Mouse (Mus musculus) thymus, postnatal 10 days (tissue): ENCODE measurements around the gene Cdk5r1.
"Not testable (repeated sequence)": the region's sequence is repeated elsewhere in the genome, so short reads cannot be mapped to it uniquely, and the experiment has no call there.

Experiments
- DNase-seq, 2 experiments: peaks; one replicate each; pipeline ENCODE4 v3.0.0; 2021; ENCODE audit warnings: low spot score in 2 of 2

The Cdk5r1 gene

GRCm38 (mm10) chr11:80476222-80477189 lies at the start of gene Cdk5r1:
Cdk5r1 (plus strand) TSS chr11:80477023.
- peak; percentile 90 to 95 for DNase-seq

- peak; percentile 92 to 96 for DNase-seq
Observed at GRCm38 (mm10) chr11:80428381-80429008, 48.3 kb upstream of the Cdk5r1 start, which contains the start of gene Psmd11. Psmd11 (plus strand) TSS chr11:80428615.

GRCm38 (mm10) chr11:80429009-80429475 lies 47.8 kb upstream of the Cdk5r1 start:
- DNase-seq = peak in 1 of 2 experiments; percentile 32

GRCm38 (mm10) chr11:80429500-80430166 lies 47.2 kb upstream of the Cdk5r1 start:
- DNase-seq = no peak

GRCm38 (mm10) chr11:80430366-80430910 lies 46.4 kb upstream of the Cdk5r1 start:
- DNase-seq = no peak

- no peak for DNase-seq
Observed at GRCm38 (mm10) chr11:80446916-80447315, 29.9 kb upstream of the Cdk5r1 start.

- DNase-seq = no peak
Observed at GRCm38 (mm10) chr11:80449859-80450258, 27.0 kb upstream of the Cdk5r1 start.

- no peak for DNase-seq
Observed at GRCm38 (mm10) chr11:80452242-80452641, 24.6 kb upstream of the Cdk5r1 start.

GRCm38 (mm10) chr11:80453198-80453597 lies 23.6 kb upstream of the Cdk5r1 start:
- DNase-seq = no peak

- not testable (repeated sequence) for DNase-seq
Observed at GRCm38 (mm10) chr11:80463605-80464130, 13.2 kb upstream of the Cdk5r1 start.

GRCm38 (mm10) chr11:80471836-80472605 lies 4.8 kb upstream of the Cdk5r1 start:
- no peak for DNase-seq

- no peak for DNase-seq
Observed at GRCm38 (mm10) chr11:80474175-80474691, 2.6 kb upstream of the Cdk5r1 start.

GRCm38 (mm10) chr11:80474846-80475245 lies 2.0 kb upstream of the Cdk5r1 start:
- DNase-seq = no peak

GRCm38 (mm10) chr11:80475544-80475943 lies 1.3 kb upstream of the Cdk5r1 start:
- DNase-seq = no peak

- DNase-seq = peak; percentile 22 to 42
Observed at GRCm38 (mm10) chr11:80477341-80478199, 747 bp downstream of the Cdk5r1 start.

- DNase-seq = no peak
Observed at GRCm38 (mm10) chr11:80478694-80479412, 2.0 kb downstream of the Cdk5r1 start.

GRCm38 (mm10) chr11:80479425-80479824 lies 2.6 kb downstream of the Cdk5r1 start:
- no peak for DNase-seq

GRCm38 (mm10) chr11:80479906-80480866 lies 3.4 kb downstream of the Cdk5r1 start:
- no peak for DNase-seq
